Mouse (Mus musculus) G1E (cell line): Measurements from ENCODE around the gene Slc25a10. TPM values are rescaled to one million over a fixed set of nuclear protein-coding genes. Genes with fewer than 3 reads are reported as not detected.
A peak's percentile ranks its signal among the peaks of the same experiment; 100 is the strongest.

Source experiments
- ATAC-seq: 2 replicates; pipeline ENCODE4 v1.8.0; 2016; ENCODE audit warnings: mild to moderate bottlenecking; ENCODE audit not compliant: insufficient number of reproducible peaks, poor library complexity, low FRiP score, severe bottlenecking; ENCODE audit errors: extremely low read depth
- DNase-seq: peaks from one replicate; pipeline ENCODE4 v3.0.0; 2012; ENCODE audit warnings: low spot score
- H3K27me3 ChIP-seq: 2 replicates; pipeline ENCODE4 v1.6.1; 2012; ENCODE audit warnings: mild to moderate bottlenecking, low read length, inconsistent platforms; ENCODE audit not compliant: insufficient read depth
- H3K36me3 ChIP-seq: replicated peaks from 2 replicates; pipeline ENCODE3; 2012; ENCODE audit warnings: mild to moderate bottlenecking, inconsistent platforms
- H3K4me1 ChIP-seq: 2 replicates; pipeline ENCODE4 v1.6.1; 2012; ENCODE audit warnings: low read depth, low read length, inconsistent platforms, mixed read lengths; ENCODE audit not compliant: insufficient read depth
- H3K4me3 ChIP-seq: 2 replicates; pipeline ENCODE4 v1.5.1; 2012; ENCODE audit warnings: low read depth, mild to moderate bottlenecking, inconsistent platforms, low read length, moderate library complexity, mixed read lengths
- H3K9me3 ChIP-seq: replicated peaks from 2 replicates; pipeline ENCODE4 v1.6.1; 2012; ENCODE audit warnings: inconsistent platforms
- CTCF ChIP-seq: IDR thresholded peaks from 2 replicates; pipeline ENCODE4 v1.5.1; 2012; ENCODE audit warnings: low read depth, low read length, inconsistent platforms, mixed read lengths
- GATA1 ChIP-seq: IDR thresholded peaks from 2 replicates; pipeline ENCODE4 v1.6.1; 2012; ENCODE audit warnings: borderline replicate concordance, low read length, inconsistent platforms, mixed read lengths
- GATA2 ChIP-seq: IDR thresholded peaks from 2 replicates; pipeline ENCODE4 v1.6.1; 2012; ENCODE audit warnings: low read depth, low read length, inconsistent platforms, borderline replicate concordance
- POLR2AphosphoS5 ChIP-seq: IDR thresholded peaks from 2 replicates; pipeline ENCODE4 v1.6.1; 2012; ENCODE audit warnings: low read depth, low read length, inconsistent platforms; ENCODE audit not compliant: insufficient replicate concordance
- TAL1 ChIP-seq: conservative IDR thresholded peaks from 2 replicates; pipeline ENCODE4 v1.6.1; 2012; ENCODE audit warnings: low read depth, low read length, inconsistent platforms, mixed read lengths
- polyA plus RNA-seq: library from polyadenylated mRNA; stranded (reverse); fragments of >175 nt; gene quantifications from 2 replicates; pipeline ENCODE4 v1.2.3, GENCODE M21; 2012
- total RNA-seq, 2 experiments: library from RNA; stranded (forward) in 1 of 2; stranded (reverse) in 1 of 2; fragments of 200-1000 nt in 1 of 2; fragments of >200 nt in 1 of 2; fragmentation: Nextera tagmentation in 1 of 2; gene quantifications; 2 replicates each; pipeline ENCODE4 v1.2.3; 2014 to 2017

Slc25a10 gene
- total and polyA plus RNA-seq, 3 experiments = 18.7 to 38.7 (median 22.1) TPM

- Histone ChIP-seq H3K9me3 (no peaks in the 10 kb centered on the region), H3K4me3 (no peak overlapping the region), H3K36me3 (peaks cover 27% of the 10 kb centered on the region), H3K27me3 (peaks cover 54% of the 10 kb centered on the region), H3K4me1 (peaks cover 33% of the 10 kb centered on the region)
- ATAC-seq = no peak
- no peak for TF ChIP-seq GATA1
- no peak for TF ChIP-seq POLR2AphosphoS5
- no peak for TF ChIP-seq GATA2
- TF ChIP-seq CTCF = no peak
- no peak for TF ChIP-seq TAL1
- DNase-seq = no peak
These were observed 47.3 kb downstream of the Slc25a10 start for GRCm38 (mm10) chr11:120538955-120539284.

DNA sequence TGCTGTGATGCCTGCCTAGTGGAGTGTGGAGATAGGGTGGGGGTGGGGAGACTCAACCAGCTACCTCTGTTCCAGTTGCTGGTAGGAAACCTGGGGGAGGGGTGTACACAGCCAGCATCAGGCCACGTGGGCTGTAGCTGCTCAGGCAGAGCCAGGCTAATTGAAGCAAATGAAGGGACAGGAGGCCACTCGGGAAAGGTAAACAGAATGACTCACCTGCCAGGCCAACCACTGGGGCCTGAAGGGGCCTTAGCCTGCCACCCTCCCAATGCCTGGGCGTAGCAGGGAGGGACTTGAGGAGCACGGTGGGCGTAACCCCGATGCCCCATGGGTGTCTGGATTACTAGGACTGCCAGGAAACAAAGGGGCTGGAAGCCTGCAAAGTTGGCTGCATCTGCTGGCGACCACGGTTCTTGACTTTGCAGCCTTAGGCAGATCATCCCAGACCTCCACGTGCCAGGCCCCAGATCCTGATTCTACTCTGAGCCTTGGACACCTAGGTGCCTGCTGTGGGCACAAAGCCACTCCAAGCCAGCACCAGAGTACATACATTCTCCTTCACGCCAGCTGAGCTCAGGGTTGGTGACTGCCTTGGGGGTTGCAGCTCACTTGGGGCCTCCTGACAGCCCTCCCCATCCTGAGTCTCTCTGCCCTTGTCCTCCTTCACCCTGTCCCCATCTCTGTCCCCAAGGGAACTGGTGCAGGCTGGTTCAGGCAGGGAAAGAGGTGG is 47.8 kb downstream of the Slc25a10 start:
- Histone ChIP-seq H3K27me3 (peaks cover 49% of the 10 kb centered on the region), H3K4me3 (no peak overlapping the region), H3K36me3 (peaks cover 32% of the 10 kb centered on the region), H3K4me1 (peaks cover 33% of the 10 kb centered on the region), H3K9me3 (no peaks in the 10 kb centered on the region)
- TF ChIP-seq TAL1 (no peak), POLR2AphosphoS5 (no peak), CTCF (no peak), GATA2 (no peak), GATA1 (no peak)
- DNase-seq = no peak
- ATAC-seq = no peak

DNA sequence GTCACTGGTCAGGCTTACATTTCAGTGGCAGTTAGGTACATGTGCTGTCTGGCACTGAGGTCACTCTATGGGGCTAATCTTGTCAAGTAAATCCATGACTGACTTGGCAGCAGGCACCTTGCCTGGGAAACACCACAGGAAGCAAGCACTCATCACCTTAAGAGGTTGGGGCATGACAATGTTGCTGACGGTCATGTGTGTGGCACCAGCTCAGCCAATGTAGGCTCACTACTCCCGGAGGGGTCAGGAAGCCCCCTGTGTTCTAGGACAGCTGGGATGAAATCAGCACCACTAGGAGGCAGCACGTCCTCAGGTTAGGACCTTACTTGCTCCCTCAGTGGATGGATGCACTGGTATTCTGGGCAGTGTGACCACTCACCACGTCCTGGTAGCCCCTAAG is 50.3 kb downstream of the Slc25a10 start:
- peaks cover 24% of the 10 kb centered on the region for H3K4me1 ChIP-seq
- TF ChIP-seq POLR2AphosphoS5 (no peak), GATA2 (no peak)
- peaks cover 26% of the 10 kb centered on the region for H3K27me3 ChIP-seq
- ATAC-seq (no peak), DNase-seq (no peak)
- H3K9me3 ChIP-seq = no peaks in the 10 kb centered on the region
- no peak overlapping the region for H3K4me3 ChIP-seq
- peaks cover 56% of the 10 kb centered on the region for H3K36me3 ChIP-seq

DNA sequence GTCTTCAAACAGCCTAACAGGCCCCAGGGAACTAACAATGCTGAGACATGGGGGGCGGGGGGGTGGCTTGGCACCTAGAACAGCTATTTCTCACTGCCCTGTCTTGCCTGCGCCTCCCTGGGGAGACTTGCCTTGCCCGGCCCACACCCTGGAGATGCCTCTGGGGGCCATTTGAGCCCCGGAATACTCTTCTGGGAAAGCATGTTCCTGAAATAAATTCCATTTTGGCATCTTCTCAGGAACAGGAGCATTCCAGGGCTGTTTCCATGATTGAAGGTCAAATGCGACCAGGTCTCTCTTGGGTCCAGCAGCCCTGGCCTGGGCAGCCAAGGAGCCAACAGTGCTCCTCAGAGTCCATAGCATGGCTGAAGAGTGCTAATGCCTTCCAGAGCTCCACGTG is 50.7 kb downstream of the Slc25a10 start:
- Histone ChIP-seq H3K9me3 (no peaks in the 10 kb centered on the region), H3K27me3 (peaks cover 21% of the 10 kb centered on the region), H3K36me3 (peaks cover 59% of the 10 kb centered on the region), H3K4me3 (no peak overlapping the region), H3K4me1 (peaks cover 26% of the 10 kb centered on the region)
- ATAC-seq (no peak), DNase-seq (no peak)
- TF ChIP-seq POLR2AphosphoS5 = no peak
- no peak for TF ChIP-seq TAL1
- no peak for TF ChIP-seq GATA1
- no peak for TF ChIP-seq GATA2
- TF ChIP-seq CTCF = no peak

DNA sequence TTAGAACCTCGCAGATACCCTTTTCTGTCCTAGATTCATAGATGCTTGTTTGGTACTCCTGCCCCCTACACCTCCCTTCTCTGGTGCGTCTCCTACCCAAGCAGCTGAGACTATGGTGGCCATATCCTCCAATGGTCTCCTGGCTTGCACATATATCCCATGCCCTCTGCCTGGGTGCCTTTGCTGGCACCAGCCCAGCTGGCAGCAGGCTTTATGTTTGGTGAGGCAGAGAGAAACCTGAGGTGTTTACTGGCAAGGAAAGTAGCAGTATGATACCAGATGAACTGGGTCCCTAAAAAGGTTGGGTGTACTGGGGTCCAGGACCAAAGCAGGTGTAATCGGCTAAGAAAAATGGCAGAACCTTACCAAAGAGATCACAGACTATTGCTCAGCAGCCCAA is 54.3 kb downstream of the Slc25a10 start:
- Histone ChIP-seq H3K4me1 (peaks cover 39% of the 10 kb centered on the region), H3K36me3 (peaks cover 74% of the 10 kb centered on the region), H3K9me3 (no peaks in the 10 kb centered on the region), H3K27me3 (no peaks in the 10 kb centered on the region), H3K4me3 (no peak overlapping the region)
- no peak for DNase-seq
- no peak for ATAC-seq
- no peak for TF ChIP-seq POLR2AphosphoS5
- no peak for TF ChIP-seq TAL1
- TF ChIP-seq GATA1 = no peak
- TF ChIP-seq GATA2 = no peak
- TF ChIP-seq CTCF = no peak

- Histone ChIP-seq H3K4me1 (peaks cover 36% of the 10 kb centered on the region), H3K36me3 (peaks cover 73% of the 10 kb centered on the region), H3K4me3 (no peak overlapping the region), H3K27me3 (no peaks in the 10 kb centered on the region), H3K9me3 (no peaks in the 10 kb centered on the region)
- DNase-seq (no peak), ATAC-seq (peak; percentile 32; the same call in 1 of the 2 replicates)
- no peak for TF ChIP-seq POLR2AphosphoS5
- TF ChIP-seq CTCF = no peak
- TF ChIP-seq GATA2 = no peak
- TF ChIP-seq TAL1 = no peak
- TF ChIP-seq GATA1 = no peak
These were observed 55.8 kb downstream of the Slc25a10 start for GRCm38 (mm10) chr11:120547469-120547868.

DNA sequence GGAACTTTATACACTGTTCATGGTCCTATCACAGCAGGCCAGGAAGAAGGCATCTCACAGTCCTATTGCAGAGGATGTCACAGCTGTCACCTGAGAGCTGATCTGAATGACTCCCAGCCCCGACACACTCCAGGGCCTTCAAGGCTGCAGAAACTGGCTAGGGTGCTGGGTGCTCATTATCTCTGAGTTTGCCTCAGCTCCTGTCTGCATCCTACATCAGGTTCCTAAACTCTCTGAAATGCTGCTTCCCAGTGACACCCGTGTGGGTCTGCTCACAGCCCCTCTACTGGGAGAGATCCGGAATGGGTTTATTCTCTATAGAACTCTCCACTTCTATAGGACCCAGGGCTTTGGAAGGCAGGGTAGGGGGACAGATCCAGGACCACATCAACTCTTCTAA is 56.6 kb downstream of the Slc25a10 start:
- TF ChIP-seq GATA1 = no peak
- no peak for TF ChIP-seq GATA2
- TF ChIP-seq POLR2AphosphoS5 = no peak
- DNase-seq (no peak), ATAC-seq (no peak)
- no peaks in the 10 kb centered on the region for H3K9me3 ChIP-seq
- H3K27me3 ChIP-seq = peaks cover 2% of the 10 kb centered on the region; the same call in 1 of the 2 replicates
- peaks cover 66% of the 10 kb centered on the region for H3K36me3 ChIP-seq
- peaks cover 36% of the 10 kb centered on the region for H3K4me1 ChIP-seq
- H3K4me3 ChIP-seq = peak overlapping the region; percentile 87; the same call in 1 of the 2 replicates
